Mouse (Mus musculus) macrophage (primary cell): Measurements from ENCODE around the gene Rasal2. TPM values are rescaled to one million over a fixed set of nuclear protein-coding genes. Genes with fewer than 3 reads are reported as not detected.
A peak's percentile ranks its signal among the peaks of the same experiment; 100 is the strongest.

Experiments used
- H3K27ac ChIP-seq: fragments of 350-480 bp; formaldehyde crosslinking; 2 replicates; pipeline ENCODE4 v1.9.0; 2021
- H3K36me3 ChIP-seq: fragments of 350-480 bp; formaldehyde crosslinking; 2 replicates; pipeline ENCODE4 v1.9.0; 2021; ENCODE audit errors: inconsistent target
- H3K4me3 ChIP-seq: fragments of 350-480 bp; formaldehyde crosslinking; 2 replicates; pipeline ENCODE4 v1.9.0; 2021; ENCODE audit errors: inconsistent target
- H3K79me2 ChIP-seq: fragments of 350-480 bp; formaldehyde crosslinking; 2 replicates; pipeline ENCODE4 v1.9.0; 2021; ENCODE audit errors: inconsistent target
- WGBS: methylation state at CpG from one replicate; pipeline ENCODE4 v1.1.7; 2026; ENCODE audit warnings: inconsistent platforms; ENCODE audit not compliant: missing documents; 5-methylcytosine and 5-hydroxymethylcytosine counted together
- polyA plus RNA-seq: library from polyadenylated mRNA; stranded (reverse); fragments of 250-400 nt; gene quantifications from 3 replicates; pipeline ENCODE4 v1.2.4, GENCODE M21; 2018; ENCODE audit warnings: inconsistent platforms

Gene Rasal2
- polyA plus RNA-seq, 1 experiment from 2014 or later, result 1.6 TPM

GRCm38 (mm10) chr1:157086097-157086994 is 326.0 kb downstream of the Rasal2 start:
- Histone ChIP-seq H3K4me3 (peak overlapping the region; percentile 30), H3K27ac (no peak overlapping the region), H3K36me3 (no peaks in the 10 kb centered on the region), H3K79me2 (no peaks in the 10 kb centered on the region)
- WGBS, result 16% methylated on average over 25 of the region's 25 CpGs

Other genes with a start within 250 kb of the Rasal2 start
- 8.7 to 9.9 TPM (median 9.4 TPM) in 3 replicates for gene Cryzl2, start 46.0 kb upstream of the Rasal2 start, polyA plus RNA-seq
- not detected in 3 replicates for gene Sec16b, start 94.1 kb upstream of the Rasal2 start, polyA plus RNA-seq